Mouse (Mus musculus): ENCODE measurements around the gene 1700017N19Rik.
"Not testable (repeated sequence)": the region's sequence is repeated elsewhere in the genome, so short reads cannot be mapped to it uniquely, and the experiment has no call there.

Gene 1700017N19Rik

GRCm38 (mm10) chr10:100590323-100590722, at the start of gene 1700017N19Rik, which contains the start of gene 4930430F08Rik:
Gene 1700017N19Rik (plus strand): TSS chr10:100590484.
Gene 4930430F08Rik (minus strand): TSS chr10:100590423.
- no peak for DNase-seq

- no peak for DNase-seq
Observed at GRCm38 (mm10) chr10:100556566-100557175, 33.6 kb upstream of the 1700017N19Rik start.

- DNase-seq = not testable (repeated sequence)
Observed at GRCm38 (mm10) chr10:100560194-100560883, 29.9 kb upstream of the 1700017N19Rik start.

- DNase-seq = no peak
Observed at GRCm38 (mm10) chr10:100564112-100564511, 26.2 kb upstream of the 1700017N19Rik start.

GRCm38 (mm10) chr10:100571707-100572106, 18.6 kb upstream of the 1700017N19Rik start:
- DNase-seq = no peak

GRCm38 (mm10) chr10:100574505-100575149, 15.7 kb upstream of the 1700017N19Rik start:
- DNase-seq = no peak

- no peak for DNase-seq
Observed at GRCm38 (mm10) chr10:100575294-100575693, 15.0 kb upstream of the 1700017N19Rik start.

- no peak for DNase-seq
Observed at GRCm38 (mm10) chr10:100584178-100584577, 6.1 kb upstream of the 1700017N19Rik start.

- peak in 1 of 2 experiments; percentile 7 for DNase-seq
Observed at GRCm38 (mm10) chr10:100588524-100588923, 1.8 kb upstream of the 1700017N19Rik start.

GRCm38 (mm10) chr10:100588932-100589388, 1.3 kb upstream of the 1700017N19Rik start:
- peak; percentile 93 for DNase-seq

GRCm38 (mm10) chr10:100598339-100598738, 8.1 kb downstream of the 1700017N19Rik start:
- DNase-seq = no peak

- no peak for DNase-seq
Observed at GRCm38 (mm10) chr10:100603511-100603910, 13.2 kb downstream of the 1700017N19Rik start.

GRCm38 (mm10) chr10:100604254-100604653, 14.0 kb downstream of the 1700017N19Rik start:
- DNase-seq = peak; percentile 33 to 37

GRCm38 (mm10) chr10:100617233-100617903, 27.1 kb downstream of the 1700017N19Rik start:
- DNase-seq = peak; percentile 62 to 67

GRCm38 (mm10) chr10:100619474-100619873, 29.2 kb downstream of the 1700017N19Rik start:
- peak; percentile 38 to 42 for DNase-seq

GRCm38 (mm10) chr10:100620040-100620439, 29.8 kb downstream of the 1700017N19Rik start:
- DNase-seq = no peak

GRCm38 (mm10) chr10:100622494-100622893, 32.2 kb downstream of the 1700017N19Rik start:
- DNase-seq = no peak

GRCm38 (mm10) chr10:100629762-100630438, 39.6 kb downstream of the 1700017N19Rik start:
- DNase-seq = peak; percentile 65 to 66

- DNase-seq = no peak
Observed at GRCm38 (mm10) chr10:100642887-100643286, 52.6 kb downstream of the 1700017N19Rik start.

GRCm38 (mm10) chr10:100645331-100645935, 55.1 kb downstream of the 1700017N19Rik start:
- no peak for DNase-seq

- DNase-seq = no peak
Observed at GRCm38 (mm10) chr10:100654183-100654582, 63.9 kb downstream of the 1700017N19Rik start.
